Mouse (Mus musculus): ENCODE measurements around the gene 2310039H08Rik. TPM values are rescaled to one million over a fixed set of nuclear protein-coding genes. Genes with fewer than 3 reads are reported as not detected.
"Not testable (repeated sequence)": the region's sequence is repeated elsewhere in the genome, so short reads cannot be mapped to it uniquely, and the experiment has no call there.

2310039H08Rik gene
- polyA plus RNA-seq, 1 experiment, result 7.8 TPM

- Histone ChIP-seq H3K4me3 (replicated peaks) (peak overlapping the region; percentile 87), H3K9me3 (ENCODE audit: control insufficient read depth, low read length) (peaks cover 5% of the 10 kb centered on the region)
- TF ChIP-seq TAL1 (IDR thresholded peaks at IDR 0.05; ENCODE audit: low read length), result no peak
- no peak for TF ChIP-seq GATA1 (IDR thresholded peaks at IDR 0.05; ENCODE audit: low read length)
Measured at GRCm38 (mm10) chr17:46751056-46751793, 21.2 kb upstream of the 2310039H08Rik start.

DNA sequence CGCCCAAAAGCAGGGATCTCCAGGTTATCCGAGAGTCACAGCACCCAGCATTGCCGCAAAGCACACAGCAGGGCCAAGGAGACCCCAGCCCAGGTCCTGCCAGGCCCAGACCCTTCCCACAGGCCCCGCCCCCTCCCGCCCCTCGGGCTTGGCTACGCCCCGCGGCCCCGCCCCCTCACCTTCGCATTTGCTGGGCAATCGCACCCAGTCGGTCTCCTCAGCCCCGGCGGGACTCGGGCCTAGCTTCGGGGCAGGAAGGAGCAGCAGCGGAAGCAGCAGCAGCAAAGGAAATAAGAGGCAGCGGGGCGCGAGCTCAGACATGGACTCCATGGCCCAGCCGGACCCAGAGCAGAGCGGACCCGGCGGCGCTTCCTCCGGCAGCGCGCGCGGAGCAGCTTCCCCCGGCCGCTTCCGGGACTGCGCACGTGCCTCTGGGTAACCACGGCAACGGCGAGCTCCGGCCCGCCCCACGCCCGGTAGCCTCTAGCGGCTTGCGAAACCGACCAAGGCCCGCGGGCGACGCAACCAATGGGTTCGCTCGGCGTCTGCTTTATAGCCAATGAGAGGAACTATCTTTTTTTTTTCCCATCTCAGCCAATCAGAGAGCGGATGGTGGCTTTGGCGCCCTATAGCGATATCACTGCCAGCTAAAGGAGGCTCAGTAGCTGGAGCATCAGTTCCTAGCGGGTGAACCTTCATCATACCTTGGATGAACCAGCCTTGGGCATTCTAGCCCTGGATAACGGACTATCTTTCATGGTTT is 20.5 kb upstream of the 2310039H08Rik start, which contains the start of gene Cnpy3:
Gene Cnpy3, minus strand, starts transcription at position 421 of the 763 bp plus-strand sequence.
- no peak for TF ChIP-seq GATA1 (IDR thresholded peaks at IDR 0.05; ENCODE audit: low read length)
- TF ChIP-seq TAL1 (IDR thresholded peaks at IDR 0.05; ENCODE audit: low read length), result no peak
- peaks cover 5% of the 10 kb centered on the region for H3K9me3 ChIP-seq (ENCODE audit: control insufficient read depth, low read length)
- peaks cover 2% of the 10 kb centered on the region for H3K27me3 ChIP-seq (ENCODE audit: control insufficient read depth)
- peak within 1 kb of the TSS; percentile 87 for H3K4me3 ChIP-seq (replicated peaks)
- H3K4me1 ChIP-seq (ENCODE audit: control insufficient read depth), result peaks cover 26% of the 10 kb centered on the region
- peaks cover 12% of the 10 kb centered on the region for H3K36me3 ChIP-seq (ENCODE audit: control insufficient read depth)

More at GRCm38 (mm10) chr17:46751056-46751793, 21.2 kb upstream of the 2310039H08Rik start:
- Histone ChIP-seq H3K27me3 (ENCODE audit: control insufficient read depth) (peaks cover 2% of the 10 kb centered on the region; the same call in 1 of the 2 replicates), H3K36me3 (ENCODE audit: control insufficient read depth) (peaks cover 18% of the 10 kb centered on the region), H3K4me1 (ENCODE audit: control insufficient read depth) (peaks cover 26% of the 10 kb centered on the region)

DNA sequence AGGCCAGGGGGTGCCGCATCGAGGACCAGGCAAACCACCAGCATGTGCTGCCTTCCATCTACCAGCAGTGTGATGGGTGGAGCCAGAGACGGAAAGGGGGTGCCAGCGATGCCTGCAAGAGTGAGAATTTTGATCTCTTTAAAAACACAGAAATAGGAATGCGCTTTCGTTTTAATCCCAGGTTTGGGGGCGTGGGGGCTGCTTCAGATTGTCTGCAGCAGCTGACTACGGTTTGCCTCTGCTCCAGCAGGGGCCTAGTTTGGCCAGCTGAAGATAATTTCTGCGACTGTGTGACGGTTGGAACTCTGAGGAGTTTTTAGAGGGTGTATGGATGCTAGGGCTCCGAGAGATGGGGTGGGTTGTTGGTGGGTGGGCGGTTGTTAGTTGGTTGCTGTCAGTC is 13.7 kb upstream of the 2310039H08Rik start:
- H3K9me3 ChIP-seq (ENCODE audit: control insufficient read depth, low read length), result peaks cover 5% of the 10 kb centered on the region
- no peak for TF ChIP-seq GATA1 (IDR thresholded peaks at IDR 0.05; ENCODE audit: low read length)
- no peak for TF ChIP-seq TAL1 (IDR thresholded peaks at IDR 0.05; ENCODE audit: low read length)
- H3K27me3 ChIP-seq (ENCODE audit: control insufficient read depth), result peaks cover 2% of the 10 kb centered on the region
- no peaks in the 10 kb centered on the region for H3K36me3 ChIP-seq (ENCODE audit: control insufficient read depth)
- no peaks in the 10 kb centered on the region for H3K4me1 ChIP-seq (ENCODE audit: control insufficient read depth)
- H3K4me3 ChIP-seq (replicated peaks), result no peak overlapping the region

- Histone ChIP-seq H3K9me3 (ENCODE audit: control insufficient read depth, low read length) (no peaks in the 10 kb centered on the region), H3K4me1 (ENCODE audit: control insufficient read depth) (no peaks in the 10 kb centered on the region), H3K4me3 (replicated peaks) (no peak within 1 kb of the TSS), H3K36me3 (ENCODE audit: control insufficient read depth) (no peaks in the 10 kb centered on the region), H3K27me3 (ENCODE audit: control insufficient read depth) (no peaks in the 10 kb centered on the region)
- TF ChIP-seq TAL1 (IDR thresholded peaks at IDR 0.05; ENCODE audit: low read length) (no peak), GATA1 (IDR thresholded peaks at IDR 0.05; ENCODE audit: low read length) (no peak)
Measured at GRCm38 (mm10) chr17:46763544-46763943, 8.9 kb upstream of the 2310039H08Rik start, which contains the start of gene Ptcra. Ptcra (minus strand) TSS chr17:46763712.

- H3K27me3 ChIP-seq (ENCODE audit: control insufficient read depth); H3K36me3 ChIP-seq (ENCODE audit: control insufficient read depth); H3K4me3 ChIP-seq (replicated peaks); H3K4me1 ChIP-seq (ENCODE audit: control insufficient read depth); H3K9me3 ChIP-seq (ENCODE audit: control insufficient read depth, low read length): not testable (repeated sequence)
Measured at GRCm38 (mm10) chr17:46764916-46765315, 7.5 kb upstream of the 2310039H08Rik start.

GRCm38 (mm10) chr17:46767868-46768267 is 4.6 kb upstream of the 2310039H08Rik start:
- Histone ChIP-seq H3K4me3 (replicated peaks) (no peak overlapping the region), H3K36me3 (ENCODE audit: control insufficient read depth) (no peaks in the 10 kb centered on the region; the same call in 1 of the 2 replicates), H3K27me3 (ENCODE audit: control insufficient read depth) (no peaks in the 10 kb centered on the region), H3K9me3 (ENCODE audit: control insufficient read depth, low read length) (no peaks in the 10 kb centered on the region), H3K4me1 (ENCODE audit: control insufficient read depth) (peaks cover 15% of the 10 kb centered on the region)
- TF ChIP-seq GATA1 (IDR thresholded peaks at IDR 0.05; ENCODE audit: low read length), result no peak
- TF ChIP-seq TAL1 (IDR thresholded peaks at IDR 0.05; ENCODE audit: low read length), result no peak

DNA sequence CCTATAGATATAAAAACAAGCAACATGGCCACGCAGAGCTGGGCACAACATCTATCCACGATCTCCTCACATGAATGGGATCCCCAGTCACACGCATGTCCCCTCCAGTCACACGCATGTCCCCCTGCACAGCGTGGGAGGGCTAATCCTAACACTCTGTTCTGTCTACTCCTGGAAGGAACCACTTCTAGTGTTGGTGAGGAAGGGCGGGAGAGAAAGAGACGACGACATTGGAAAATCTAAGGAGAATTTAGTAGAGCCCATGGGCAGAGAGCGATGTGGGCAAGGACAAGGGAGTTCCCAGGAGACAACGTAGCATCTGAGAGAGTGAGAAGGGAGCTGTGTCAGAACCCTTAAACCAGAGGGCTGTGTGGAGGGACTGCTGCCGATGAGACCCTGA is 1.9 kb upstream of the 2310039H08Rik start:
- no peaks in the 10 kb centered on the region for H3K27me3 ChIP-seq (ENCODE audit: control insufficient read depth)
- TF ChIP-seq TAL1 (IDR thresholded peaks at IDR 0.05; ENCODE audit: low read length), result no peak
- TF ChIP-seq GATA1 (IDR thresholded peaks at IDR 0.05; ENCODE audit: low read length), result no peak
- peaks cover 17% of the 10 kb centered on the region for H3K36me3 ChIP-seq (ENCODE audit: control insufficient read depth)
- H3K4me1 ChIP-seq (ENCODE audit: control insufficient read depth), result peaks cover 29% of the 10 kb centered on the region
- H3K9me3 ChIP-seq (ENCODE audit: control insufficient read depth, low read length), result no peaks in the 10 kb centered on the region
- no peak overlapping the region for H3K4me3 ChIP-seq (replicated peaks)

- Histone ChIP-seq H3K9me3 (ENCODE audit: control insufficient read depth, low read length) (no peaks in the 10 kb centered on the region), H3K27me3 (ENCODE audit: control insufficient read depth) (no peaks in the 10 kb centered on the region), H3K36me3 (ENCODE audit: control insufficient read depth) (peaks cover 22% of the 10 kb centered on the region), H3K4me3 (replicated peaks) (no peak overlapping the region), H3K4me1 (ENCODE audit: control insufficient read depth) (peaks cover 29% of the 10 kb centered on the region)
- no peak for TF ChIP-seq TAL1 (IDR thresholded peaks at IDR 0.05; ENCODE audit: low read length)
- TF ChIP-seq GATA1 (IDR thresholded peaks at IDR 0.05; ENCODE audit: low read length), result no peak
Measured at GRCm38 (mm10) chr17:46771025-46771424, 1.4 kb upstream of the 2310039H08Rik start.

DNA sequence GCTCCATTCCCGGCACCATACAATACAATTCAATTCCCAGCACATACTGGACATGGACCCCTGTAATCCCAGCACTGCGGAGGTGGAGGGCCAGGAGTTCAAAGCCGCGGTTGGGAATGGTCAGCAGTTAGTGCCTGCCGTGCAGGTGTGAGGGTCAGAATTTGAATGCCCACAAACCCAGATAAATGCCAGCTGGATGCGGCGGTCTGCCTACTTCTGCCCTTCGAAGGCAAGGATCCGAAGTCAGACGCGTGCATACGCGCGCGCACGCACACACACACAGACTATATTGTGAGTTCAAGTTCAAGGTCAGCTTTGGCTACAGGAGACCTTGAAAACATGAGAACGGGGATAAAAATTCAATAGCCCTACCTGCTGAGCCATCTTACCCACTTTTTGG is 819 bp upstream of the 2310039H08Rik start:
- Histone ChIP-seq H3K9me3 (ENCODE audit: control insufficient read depth, low read length) (no peaks in the 10 kb centered on the region), H3K36me3 (ENCODE audit: control insufficient read depth) (peaks cover 28% of the 10 kb centered on the region), H3K27me3 (ENCODE audit: control insufficient read depth) (no peaks in the 10 kb centered on the region), H3K4me3 (replicated peaks) (peak overlapping the region; percentile 93), H3K4me1 (ENCODE audit: control insufficient read depth) (peaks cover 29% of the 10 kb centered on the region)
- TF ChIP-seq GATA1 (IDR thresholded peaks at IDR 0.05; ENCODE audit: low read length), result no peak
- TF ChIP-seq TAL1 (IDR thresholded peaks at IDR 0.05; ENCODE audit: low read length), result no peak

Measured in erythroblast, embryonic 14.5 days (primary cell).